Mouse (Mus musculus) liver, adult 2 months (tissue): Measurements from ENCODE around the gene Mrgprh. TPM values are rescaled to one million over a fixed set of nuclear protein-coding genes. Genes with fewer than 3 reads are reported as not detected.

Source experiments
- DNase-seq: peaks from one replicate; pipeline ENCODE4 v3.0.0-alpha.2; 2011; ENCODE audit warnings: low read depth, low spot score; ENCODE audit errors: extremely low read depth
- H3K27ac ChIP-seq: fragments of 200-500 bp; replicated peaks from 2 replicates; pipeline ENCODE4 v1.5.1; 2012; ENCODE audit warnings: low read depth, mild to moderate bottlenecking, control low read depth, inconsistent platforms, low read length; ENCODE audit not compliant: insufficient read depth
- H3K27me3 ChIP-seq: fragments of 200-500 bp; 2 replicates; pipeline ENCODE4 v1.6.1; 2012; ENCODE audit warnings: mild to moderate bottlenecking, moderate library complexity, low read length, inconsistent platforms; ENCODE audit not compliant: control insufficient read depth, insufficient read depth
- H3K36me3 ChIP-seq: fragments of 200-500 bp; 2 replicates; pipeline ENCODE4 v1.6.1; 2012; ENCODE audit warnings: low read length, inconsistent platforms; ENCODE audit not compliant: control insufficient read depth, insufficient read depth
- H3K4me1 ChIP-seq: fragments of 200-500 bp; 2 replicates; pipeline ENCODE4 v1.6.1; 2011; ENCODE audit warnings: low read length; ENCODE audit not compliant: control insufficient read depth, insufficient read depth
- H3K4me3 ChIP-seq: fragments of 200-500 bp; 2 replicates; pipeline ENCODE4 v1.5.1; 2011; ENCODE audit warnings: low read depth, mild to moderate bottlenecking, control low read depth, low read length, moderate library complexity; ENCODE audit not compliant: insufficient read depth
- H3K79me2 ChIP-seq: fragments of 200-500 bp; 2 replicates; pipeline ENCODE4 v1.6.1; 2012; ENCODE audit warnings: inconsistent platforms, mild to moderate bottlenecking, low read length, moderate library complexity; ENCODE audit not compliant: control insufficient read depth, insufficient read depth
- H3K9ac ChIP-seq: fragments of 200-500 bp; 2 replicates; pipeline ENCODE4 v1.6.1; 2012; ENCODE audit warnings: low read depth, mild to moderate bottlenecking, control low read depth, inconsistent platforms, low read length
- CTCF ChIP-seq: fragments of 200-500 bp; IDR thresholded peaks from 2 replicates; pipeline ENCODE4 v1.5.1; 2011; ENCODE audit warnings: low read depth, low read length, control low read depth
- POLR2A ChIP-seq: fragments of 200-500 bp; IDR thresholded peaks from 2 replicates; pipeline ENCODE4 v1.6.1; 2011; ENCODE audit warnings: low read length, control low read depth; ENCODE audit not compliant: insufficient read depth; ENCODE audit errors: extremely low read depth
- WGBS: fragments of 180-500 bp; shearing (Covaris S2); methylation state at CpG from one replicate; pipeline ENCODE4 v1.1.7; 2018; 5-methylcytosine and 5-hydroxymethylcytosine counted together
- polyA plus RNA-seq: library from polyadenylated mRNA; depleted of rRNA; stranded (reverse); fragments of >200 nt; gene quantifications from 2 replicates; pipeline ENCODE4 v1.2.3, GENCODE M21; 2012
- total RNA-seq: library from RNA; depleted of rRNA; stranded (reverse); fragments of >200 nt; gene quantifications from 2 replicates; pipeline ENCODE4 v1.2.3, GENCODE M21; 2014

Gene Mrgprh
- total and polyA plus RNA-seq, 2 experiments: 0.05 to 0.09 TPM

DNA sequence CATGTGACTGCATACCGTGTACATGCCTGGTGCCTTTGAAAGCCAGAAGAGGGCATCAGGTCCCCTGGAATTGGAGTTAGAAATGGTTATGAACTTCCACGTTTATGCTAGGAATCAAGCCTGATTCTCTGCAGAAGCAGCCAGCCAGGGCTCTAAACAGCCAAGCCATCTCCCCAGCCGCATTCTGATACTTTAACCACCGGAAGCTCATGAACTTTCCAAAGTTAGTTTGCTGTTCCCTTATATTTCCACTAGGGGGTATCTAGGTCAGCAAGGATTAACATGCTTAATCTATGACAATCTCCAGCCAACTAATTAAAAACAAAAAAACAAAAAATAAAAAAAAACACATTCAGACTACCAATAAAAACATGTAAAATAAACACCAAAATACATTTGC is 17.8 kb upstream of the Mrgprh start:
- H3K27ac ChIP-seq: no peak overlapping the region
- H3K27me3 ChIP-seq: no peaks in the 10 kb centered on the region
- 58% methylated on average over 4 of the region's 4 CpGs for WGBS
- no peak overlapping the region for H3K4me3 ChIP-seq
- H3K79me2 ChIP-seq: no peaks in the 10 kb centered on the region
- no peaks in the 10 kb centered on the region for H3K36me3 ChIP-seq
- DNase-seq: peak; percentile 30
- peak; percentile 13; the same call in 1 of the 2 replicates for TF ChIP-seq CTCF
- no peak for TF ChIP-seq POLR2A
- H3K4me1 ChIP-seq: no peaks in the 10 kb centered on the region
- no peak overlapping the region for H3K9ac ChIP-seq

DNA sequence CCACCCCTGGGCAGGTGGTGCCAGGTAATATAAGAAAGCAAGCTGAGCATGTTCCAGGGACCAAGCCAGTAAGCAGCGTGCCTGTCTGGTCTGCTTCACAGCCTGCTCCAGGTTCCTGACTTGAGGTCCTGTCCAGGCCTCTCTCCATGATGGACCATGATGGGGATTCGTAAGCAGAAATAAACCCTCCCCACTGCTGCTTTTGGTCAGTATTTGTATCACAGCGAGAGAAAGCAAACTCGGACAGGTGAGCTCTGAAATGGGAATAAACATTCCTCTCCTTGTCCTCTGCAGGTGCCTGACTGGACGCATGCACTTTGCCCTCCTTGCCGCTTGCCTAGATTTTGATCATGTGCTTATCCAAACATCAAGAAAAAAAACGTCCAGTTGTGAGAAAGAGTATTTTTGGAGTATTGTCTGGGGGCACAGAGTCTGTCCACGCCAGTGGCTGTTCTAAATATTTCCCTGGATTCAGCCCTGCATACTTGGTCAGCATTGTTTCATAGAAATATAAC is 16.8 kb upstream of the Mrgprh start:
- H3K27ac ChIP-seq: no peak overlapping the region
- H3K4me1 ChIP-seq: no peaks in the 10 kb centered on the region
- no peaks in the 10 kb centered on the region for H3K79me2 ChIP-seq
- 47% methylated on average over 8 of the region's 8 CpGs for WGBS
- H3K9ac ChIP-seq: no peak overlapping the region
- TF ChIP-seq POLR2A (no peak), CTCF (no peak)
- peak; percentile 56 for DNase-seq
- H3K36me3 ChIP-seq: no peaks in the 10 kb centered on the region
- H3K27me3 ChIP-seq: no peaks in the 10 kb centered on the region
- no peak overlapping the region for H3K4me3 ChIP-seq

- Histone ChIP-seq H3K27me3 (no peaks in the 10 kb centered on the region), H3K4me1 (no peaks in the 10 kb centered on the region), H3K27ac (no peak overlapping the region), H3K4me3 (no peak overlapping the region), H3K9ac (no peak overlapping the region), H3K79me2 (no peaks in the 10 kb centered on the region), H3K36me3 (no peaks in the 10 kb centered on the region)
- no peak for DNase-seq
- no peak for TF ChIP-seq CTCF
- TF ChIP-seq POLR2A: no peak
Observed at GRCm38 (mm10) chr17:12864111-12864510, 11.7 kb upstream of the Mrgprh start.

DNA sequence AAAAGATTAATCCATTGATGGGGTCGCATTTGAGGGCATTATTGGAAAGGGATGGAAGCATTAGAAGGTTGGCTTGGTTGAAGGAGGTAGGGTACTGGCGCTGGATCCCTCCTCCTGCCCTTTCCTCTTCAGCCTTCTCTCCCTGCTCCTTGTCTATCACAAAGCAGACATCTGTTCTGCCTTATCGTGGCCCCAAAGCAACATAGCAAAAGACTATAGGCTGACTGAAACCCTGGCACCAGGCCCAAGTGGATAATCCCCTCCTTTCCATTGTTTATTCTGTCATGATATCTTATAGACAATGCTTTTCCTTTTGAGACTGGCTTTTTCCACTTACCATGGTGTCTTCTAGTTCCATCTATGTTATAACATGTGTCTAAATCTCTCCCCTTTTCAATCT is 10.4 kb upstream of the Mrgprh start:
- no peak for DNase-seq
- no peak for TF ChIP-seq POLR2A
- no peak for TF ChIP-seq CTCF
- no peak overlapping the region for H3K27ac ChIP-seq
- H3K4me1 ChIP-seq: no peaks in the 10 kb centered on the region
- 75% methylated on average over 3 of the region's 3 CpGs for WGBS
- H3K9ac ChIP-seq: no peak overlapping the region
- no peaks in the 10 kb centered on the region for H3K36me3 ChIP-seq
- H3K4me3 ChIP-seq: no peak overlapping the region
- no peaks in the 10 kb centered on the region for H3K79me2 ChIP-seq
- H3K27me3 ChIP-seq: no peaks in the 10 kb centered on the region

DNA sequence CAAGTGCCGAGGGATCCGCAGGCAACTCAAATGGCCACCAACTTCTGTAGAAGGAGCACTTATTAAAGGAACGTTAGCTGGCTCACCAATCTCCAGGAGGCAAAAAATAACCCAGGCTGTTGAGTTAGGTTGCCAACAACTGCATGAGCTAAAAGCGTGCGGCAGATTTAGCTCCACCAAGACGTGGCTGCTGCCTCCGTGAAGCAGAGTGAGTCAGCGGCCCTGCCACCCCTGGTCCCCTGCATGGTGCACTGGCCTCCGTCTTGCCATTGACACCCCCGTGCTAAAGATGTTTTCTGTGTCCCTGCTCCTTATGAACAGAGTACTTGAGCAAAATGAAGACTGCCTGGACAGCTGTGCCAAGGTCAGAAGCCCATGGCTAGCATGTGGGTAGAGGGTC is 9.0 kb upstream of the Mrgprh start:
- Histone ChIP-seq H3K4me1 (no peaks in the 10 kb centered on the region), H3K4me3 (no peak overlapping the region), H3K9ac (no peak overlapping the region), H3K79me2 (no peaks in the 10 kb centered on the region), H3K27me3 (no peaks in the 10 kb centered on the region), H3K36me3 (no peaks in the 10 kb centered on the region), H3K27ac (no peak overlapping the region)
- no peak for DNase-seq
- WGBS: 85% methylated on average over 10 of the region's 10 CpGs
- no peak for TF ChIP-seq POLR2A
- no peak for TF ChIP-seq CTCF

DNA sequence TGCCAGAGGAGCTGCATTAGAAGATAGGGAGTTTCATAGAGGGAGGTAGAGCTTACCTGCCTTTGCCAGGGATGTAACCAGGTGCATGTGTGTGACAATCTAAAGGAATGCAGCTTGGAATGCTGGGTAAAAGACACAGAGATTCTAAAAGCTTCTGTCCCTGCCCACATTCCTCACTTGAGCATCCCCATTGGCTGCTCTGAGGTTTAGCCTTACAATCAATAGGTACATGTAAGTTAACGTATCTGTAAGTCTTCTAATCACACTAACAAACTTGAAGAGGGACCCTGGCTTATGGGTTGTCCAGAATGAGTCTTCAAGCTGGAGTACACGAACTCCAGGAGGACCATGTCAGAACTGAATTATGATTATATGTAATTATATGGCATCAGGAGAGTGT is 7.8 kb upstream of the Mrgprh start, which contains the start of gene Mas1:
Gene Mas1, minus strand, starts transcription at position 101 of the 400 bp plus-strand sequence.
- H3K4me1 ChIP-seq: no peaks in the 10 kb centered on the region
- no peak within 1 kb of the TSS for H3K27ac ChIP-seq
- WGBS: 61% methylated on average over 2 of the region's 2 CpGs
- H3K36me3 ChIP-seq: no peaks in the 10 kb centered on the region
- no peak within 1 kb of the TSS for H3K4me3 ChIP-seq
- TF ChIP-seq POLR2A (no peak), CTCF (no peak)
- H3K9ac ChIP-seq: no peak within 1 kb of the TSS
- DNase-seq: no peak
- H3K27me3 ChIP-seq: no peaks in the 10 kb centered on the region
- no peaks in the 10 kb centered on the region for H3K79me2 ChIP-seq
